Mouse (Mus musculus) urinary bladder, postnatal 10 days (tissue): ENCODE measurements at regions not wholly inside any gene's neighbourhood (a gene's known extent, or its start where the extent isn't known, plus 50 kb on each side); places are given as distances from the start of the nearest gene placed in this dataset.
A peak's percentile ranks its signal among the peaks of the same experiment; 100 is the strongest.

Experiments used
- DNase-seq: peaks from one replicate; pipeline ENCODE4 v3.0.0; 2022; ENCODE audit warnings: low spot score

DNA sequence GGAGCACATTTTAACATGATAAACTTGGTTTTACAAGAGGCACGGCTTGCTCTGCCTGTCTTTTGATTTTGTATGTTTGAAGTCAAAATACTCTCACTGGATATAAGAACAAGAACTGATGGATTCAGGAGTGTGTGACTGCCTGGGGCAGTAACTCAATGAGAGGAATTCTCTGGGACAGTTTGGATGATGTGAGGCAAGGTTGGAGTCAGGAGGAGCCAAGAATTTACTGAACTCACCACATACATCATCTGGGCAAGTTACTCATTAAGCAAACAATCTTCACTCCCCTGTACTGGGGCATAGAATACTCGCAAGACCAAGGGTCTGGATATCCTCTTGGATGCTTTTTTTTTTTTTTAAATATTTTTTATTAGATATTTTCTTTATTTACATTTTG, 87.7 kb upstream of the 4933412E24Rik start:
- no peak for DNase-seq

DNA sequence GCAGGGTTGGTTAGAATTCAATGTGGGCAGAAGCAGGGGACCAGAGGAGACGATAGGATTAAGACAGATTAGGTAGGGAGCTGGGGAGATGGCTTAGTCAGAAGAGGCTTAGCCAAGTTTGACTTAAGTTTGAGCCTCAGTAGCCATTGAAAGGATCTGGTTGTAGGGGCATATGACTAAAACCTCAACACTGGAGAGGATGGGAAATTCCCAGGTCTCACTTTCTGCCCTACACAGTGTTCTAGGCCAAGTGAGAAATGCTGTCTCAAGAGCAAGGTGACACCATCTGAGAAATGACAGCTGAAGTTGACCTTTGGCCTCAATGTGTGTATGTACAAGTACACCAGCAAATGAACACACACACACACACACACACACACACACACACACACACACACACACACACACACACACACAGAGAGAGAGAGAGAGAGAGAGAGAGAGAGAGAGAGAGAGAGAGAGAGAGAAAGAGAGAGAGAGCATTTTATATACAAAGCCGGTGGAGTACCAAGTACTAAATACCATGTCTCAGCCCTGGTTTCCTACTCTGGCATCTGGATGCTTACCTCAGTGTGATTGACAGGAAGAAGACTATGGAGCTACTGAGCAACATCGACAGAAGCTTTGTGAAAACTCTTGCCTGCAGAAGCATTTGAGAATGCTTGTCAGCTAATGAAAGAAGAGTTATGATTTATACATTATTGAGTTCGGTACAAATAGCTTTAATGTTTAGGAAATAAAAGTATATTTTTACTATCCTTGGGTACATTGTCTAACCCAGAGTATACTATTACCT, 85.3 kb upstream of the 4933412E24Rik start:
- no peak for DNase-seq

DNA sequence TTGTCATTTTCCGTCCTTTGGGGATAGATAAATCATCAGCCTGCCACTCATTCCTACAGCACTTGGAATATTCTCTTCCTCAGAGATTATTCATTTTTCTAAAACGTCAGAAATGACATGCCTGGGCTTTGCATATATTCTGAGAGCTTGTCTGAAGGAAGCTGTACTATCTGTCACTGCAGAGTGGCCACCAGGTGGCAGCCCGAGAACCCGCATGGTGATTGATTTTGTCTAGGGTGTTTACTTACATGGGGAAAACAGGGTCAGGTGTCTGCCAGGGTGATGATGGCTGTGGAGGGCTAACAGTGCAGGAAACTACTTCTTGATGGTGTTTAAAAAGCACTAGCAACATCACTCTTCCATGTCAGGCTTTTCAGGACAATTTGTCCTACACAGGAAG, 80.7 kb upstream of the 4933412E24Rik start:
- peak; percentile 28 for DNase-seq

- no peak for DNase-seq
These were observed 79.7 kb upstream of the 4933412E24Rik start for GRCm38 (mm10) chr15:60096131-60096530.

DNA sequence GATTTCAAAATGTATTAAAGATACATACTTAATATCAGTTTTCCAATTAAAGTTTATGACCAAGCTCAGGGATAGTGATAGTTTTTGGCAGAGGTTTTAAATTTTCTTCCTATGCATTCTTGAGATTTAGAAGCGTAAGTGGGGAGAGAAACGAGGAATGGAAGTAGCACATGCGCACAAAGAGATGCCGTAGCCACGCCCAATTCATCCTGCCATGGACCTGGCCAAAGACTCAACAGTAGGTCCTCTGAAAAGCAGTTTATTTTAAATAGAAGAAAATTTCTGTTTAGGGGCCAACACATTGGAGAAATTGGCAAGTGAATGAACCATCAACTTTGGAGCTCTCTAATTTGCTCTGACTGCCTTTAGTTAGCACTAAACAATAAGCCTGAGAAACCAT, 73.5 kb upstream of the 4933412E24Rik start:
- no peak for DNase-seq

DNA sequence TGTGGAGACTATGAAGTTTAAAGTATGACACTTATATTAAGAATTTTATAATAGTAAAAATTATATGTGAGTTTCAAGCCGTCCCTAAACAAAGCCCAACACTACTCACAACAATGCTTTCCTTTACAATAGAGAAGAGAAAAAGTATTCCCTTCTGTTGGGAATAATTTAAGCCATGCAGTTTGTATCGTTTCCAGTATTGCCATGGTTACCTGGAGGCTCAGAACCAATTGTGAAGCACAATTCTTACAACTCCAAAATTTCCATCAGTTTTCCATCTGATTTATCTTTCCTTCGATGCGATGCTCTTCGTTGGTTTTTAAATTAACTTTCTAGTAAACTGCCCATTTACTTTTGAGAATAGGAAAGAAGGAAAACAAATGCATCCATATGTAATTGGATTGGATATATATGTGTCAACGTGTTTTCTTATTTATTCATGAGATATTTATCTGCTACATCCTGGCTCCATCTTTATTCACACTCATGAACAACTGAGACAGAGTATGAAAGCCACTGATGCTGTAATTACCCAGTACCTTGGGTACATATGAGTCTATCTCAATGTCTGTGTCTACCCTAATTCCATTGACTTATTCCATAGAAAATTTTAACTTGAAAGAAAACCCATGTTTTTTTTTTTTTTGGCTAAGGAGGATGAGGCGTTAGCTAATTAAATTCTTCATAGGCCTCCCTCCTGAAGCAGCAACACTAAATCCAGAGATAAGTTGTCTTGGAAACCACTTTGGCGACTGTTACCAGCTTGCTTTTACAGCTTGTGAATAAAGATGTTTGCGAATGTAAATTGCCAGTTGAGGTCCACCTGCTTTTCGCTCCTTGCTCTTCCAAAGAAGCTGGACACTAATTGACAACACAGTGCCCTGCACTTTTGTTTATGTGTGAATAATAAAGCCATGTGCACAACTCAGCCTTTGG, 72.8 kb upstream of the 4933412E24Rik start:
- no peak for DNase-seq
